Mouse (Mus musculus): ENCODE results near the gene Rprd1b. TPM values are rescaled to one million over a fixed set of nuclear protein-coding genes. Genes with fewer than 3 reads are reported as not detected.

The Rprd1b gene
- polyA plus RNA-seq, 1 experiment, result 5.5 TPM

DNA sequence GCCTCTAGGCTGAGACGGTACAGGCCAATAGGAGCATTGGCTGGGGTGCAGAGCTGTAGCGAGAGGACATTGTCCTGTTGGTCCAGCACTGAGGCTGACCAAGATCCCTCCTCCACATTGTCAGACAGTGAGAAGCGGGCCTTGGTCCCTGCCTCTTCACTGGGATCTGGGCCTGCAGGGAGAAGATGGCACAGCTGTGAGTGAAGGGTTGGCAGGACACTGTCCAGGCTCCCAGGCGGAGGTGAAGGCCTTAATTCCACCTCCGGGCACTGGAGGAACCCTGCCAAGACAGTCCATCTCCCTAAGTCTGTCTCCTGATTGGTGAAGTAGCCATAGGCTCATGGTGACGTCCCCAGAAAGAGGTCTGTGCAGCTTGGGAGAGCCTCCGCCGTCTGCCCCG is 110.5 kb downstream of the Rprd1b start:
- Histone ChIP-seq H3K36me3 (replicated peaks; ENCODE audit: low read length) (peaks cover 4% of the 10 kb centered on the region), H3K4me3 (replicated peaks) (no peak overlapping the region), H3K9me3 (no peaks in the 10 kb centered on the region), H3K4me1 (peaks cover 71% of the 10 kb centered on the region), H3K27me3 (replicated peaks) (peaks cover 92% of the 10 kb centered on the region)
- TF ChIP-seq GATA1 (IDR thresholded peaks at IDR 0.05; ENCODE audit: borderline replicate concordance, low read length), result no peak
- no peak for TF ChIP-seq FLI1 (IDR thresholded peaks at IDR 0.05; ENCODE audit: low read length)

GRCm38 (mm10) chr2:158139628-158140027 is 111.3 kb downstream of the Rprd1b start:
- Histone ChIP-seq H3K4me1 (peaks cover 73% of the 10 kb centered on the region), H3K9me3 (no peaks in the 10 kb centered on the region), H3K27me3 (replicated peaks) (peaks cover 94% of the 10 kb centered on the region), H3K36me3 (replicated peaks; ENCODE audit: low read length) (peaks cover 4% of the 10 kb centered on the region), H3K4me3 (replicated peaks) (no peak overlapping the region)
- no peak for TF ChIP-seq FLI1 (IDR thresholded peaks at IDR 0.05; ENCODE audit: low read length)
- TF ChIP-seq GATA1 (IDR thresholded peaks at IDR 0.05; ENCODE audit: borderline replicate concordance, low read length), result no peak

- Histone ChIP-seq H3K4me3 (replicated peaks) (no peak overlapping the region), H3K36me3 (replicated peaks; ENCODE audit: low read length) (peaks cover 4% of the 10 kb centered on the region)
These were observed 112.4 kb downstream of the Rprd1b start for GRCm38 (mm10) chr2:158140664-158141063.

GRCm38 (mm10) chr2:158141271-158141670 is 113.0 kb downstream of the Rprd1b start:
- H3K9me3 ChIP-seq, result no peaks in the 10 kb centered on the region
- peaks cover 80% of the 10 kb centered on the region for H3K4me1 ChIP-seq
- TF ChIP-seq GATA1 (IDR thresholded peaks at IDR 0.05; ENCODE audit: borderline replicate concordance, low read length) (no peak), FLI1 (IDR thresholded peaks at IDR 0.05; ENCODE audit: low read length) (no peak)
- peaks cover 94% of the 10 kb centered on the region for H3K27me3 ChIP-seq (replicated peaks)
- peak overlapping the region; percentile 85 for H3K4me3 ChIP-seq (replicated peaks)
- H3K36me3 ChIP-seq (replicated peaks; ENCODE audit: low read length), result peaks cover 4% of the 10 kb centered on the region

More at GRCm38 (mm10) chr2:158140664-158141063, 112.4 kb downstream of the Rprd1b start:
- H3K27me3 ChIP-seq (replicated peaks), result peaks cover 94% of the 10 kb centered on the region
- TF ChIP-seq GATA1 (IDR thresholded peaks at IDR 0.05; ENCODE audit: borderline replicate concordance, low read length), result no peak
- no peak for TF ChIP-seq FLI1 (IDR thresholded peaks at IDR 0.05; ENCODE audit: low read length)
- H3K4me1 ChIP-seq, result peaks cover 80% of the 10 kb centered on the region
- H3K9me3 ChIP-seq, result no peaks in the 10 kb centered on the region

DNA sequence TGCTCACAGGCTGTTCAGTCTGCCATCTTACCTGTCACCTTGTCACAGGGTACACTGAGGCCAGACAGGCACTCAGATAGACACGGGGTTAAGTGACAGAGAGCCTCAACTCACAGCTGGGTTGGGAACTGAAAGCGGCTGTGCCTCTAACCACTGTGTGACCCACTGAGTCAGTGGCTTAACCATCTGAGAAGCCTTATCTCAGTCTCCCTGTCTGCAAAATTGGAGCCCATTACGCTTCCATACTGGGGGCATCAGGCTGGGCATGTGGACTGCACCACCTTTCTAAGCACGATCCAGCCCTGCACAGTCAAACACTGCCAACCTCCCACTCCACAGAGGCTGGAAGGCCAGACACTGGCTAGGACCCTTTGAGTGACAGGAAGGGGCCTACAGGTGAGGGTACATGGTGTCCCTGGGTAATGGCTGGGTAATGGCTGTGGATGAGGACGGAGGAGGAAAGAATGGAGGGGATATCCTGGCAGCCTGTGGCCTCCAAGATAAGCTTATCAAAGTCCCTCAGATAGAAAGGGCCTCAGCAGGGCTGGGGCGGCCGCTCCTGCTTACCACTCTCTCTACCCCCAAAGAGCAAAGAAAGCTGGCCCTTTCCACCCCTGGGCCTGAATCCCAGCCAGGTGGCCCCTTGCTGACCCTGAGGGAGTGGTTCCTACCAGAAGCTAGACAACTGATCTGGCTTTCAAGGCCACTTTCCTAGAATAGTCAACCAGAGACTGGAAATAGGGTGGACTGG is 113.6 kb downstream of the Rprd1b start:
- H3K4me3 ChIP-seq (replicated peaks), result peak overlapping the region; percentile 85
- H3K9me3 ChIP-seq, result no peaks in the 10 kb centered on the region
- peaks cover 81% of the 10 kb centered on the region for H3K4me1 ChIP-seq
- no peak for TF ChIP-seq GATA1 (IDR thresholded peaks at IDR 0.05; ENCODE audit: borderline replicate concordance, low read length)
- TF ChIP-seq FLI1 (IDR thresholded peaks at IDR 0.05; ENCODE audit: low read length), result no peak
- H3K36me3 ChIP-seq (replicated peaks; ENCODE audit: low read length), result peaks cover 4% of the 10 kb centered on the region
- H3K27me3 ChIP-seq (replicated peaks), result peaks cover 95% of the 10 kb centered on the region

GRCm38 (mm10) chr2:158142981-158143380 is 114.7 kb downstream of the Rprd1b start:
- Histone ChIP-seq H3K36me3 (replicated peaks; ENCODE audit: low read length) (peaks cover 4% of the 10 kb centered on the region), H3K9me3 (no peaks in the 10 kb centered on the region), H3K4me3 (replicated peaks) (no peak overlapping the region), H3K27me3 (replicated peaks) (peaks cover 98% of the 10 kb centered on the region), H3K4me1 (peaks cover 85% of the 10 kb centered on the region)
- TF ChIP-seq FLI1 (IDR thresholded peaks at IDR 0.05; ENCODE audit: low read length), result no peak
- TF ChIP-seq GATA1 (IDR thresholded peaks at IDR 0.05; ENCODE audit: borderline replicate concordance, low read length), result no peak

DNA sequence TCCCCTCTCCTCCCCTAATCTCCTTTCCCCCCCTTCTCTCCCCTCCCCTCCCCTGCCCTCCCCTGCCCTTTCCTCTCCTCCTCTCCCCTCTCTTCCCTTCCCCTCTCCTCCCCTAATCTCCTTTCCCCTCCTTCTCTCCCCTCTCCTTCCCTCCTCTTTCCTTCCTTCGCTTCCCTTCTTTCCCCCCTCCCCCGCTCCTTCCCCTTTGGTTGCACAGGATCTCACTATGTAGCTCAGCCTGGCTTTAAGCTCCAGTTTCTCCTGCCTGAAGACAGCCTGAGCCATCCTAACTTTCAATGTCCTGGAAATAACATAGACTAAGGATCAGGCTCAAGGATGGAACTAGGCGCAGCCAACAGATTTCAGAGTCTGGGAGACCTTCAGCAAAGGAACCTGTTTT is 115.5 kb downstream of the Rprd1b start:
- Histone ChIP-seq H3K9me3 (no peaks in the 10 kb centered on the region), H3K4me3 (replicated peaks) (no peak overlapping the region), H3K27me3 (replicated peaks) (peaks cover 94% of the 10 kb centered on the region), H3K4me1 (peaks cover 86% of the 10 kb centered on the region), H3K36me3 (replicated peaks; ENCODE audit: low read length) (peaks cover 1% of the 10 kb centered on the region)
- TF ChIP-seq GATA1 (IDR thresholded peaks at IDR 0.05; ENCODE audit: borderline replicate concordance, low read length), result no peak
- TF ChIP-seq FLI1 (IDR thresholded peaks at IDR 0.05; ENCODE audit: low read length), result no peak

- Histone ChIP-seq H3K36me3 (replicated peaks; ENCODE audit: low read length) (no peaks in the 10 kb centered on the region), H3K27me3 (replicated peaks) (peaks cover 94% of the 10 kb centered on the region), H3K4me1 (peaks cover 82% of the 10 kb centered on the region), H3K4me3 (replicated peaks) (no peak overlapping the region), H3K9me3 (no peaks in the 10 kb centered on the region)
- TF ChIP-seq FLI1 (IDR thresholded peaks at IDR 0.05; ENCODE audit: low read length), result no peak
- TF ChIP-seq GATA1 (IDR thresholded peaks at IDR 0.05; ENCODE audit: borderline replicate concordance, low read length), result no peak
These were observed 116.0 kb downstream of the Rprd1b start for GRCm38 (mm10) chr2:158144263-158144662.

GRCm38 (mm10) chr2:158144750-158145527 is 116.6 kb downstream of the Rprd1b start:
- H3K4me3 ChIP-seq (replicated peaks), result peak overlapping the region; percentile 57
- H3K4me1 ChIP-seq, result peaks cover 75% of the 10 kb centered on the region
- peaks cover 2% of the 10 kb centered on the region for H3K9me3 ChIP-seq
- TF ChIP-seq GATA1 (IDR thresholded peaks at IDR 0.05; ENCODE audit: borderline replicate concordance, low read length) (no peak), FLI1 (IDR thresholded peaks at IDR 0.05; ENCODE audit: low read length) (no peak)
- H3K36me3 ChIP-seq (replicated peaks; ENCODE audit: low read length), result no peaks in the 10 kb centered on the region
- H3K27me3 ChIP-seq (replicated peaks), result peaks cover 94% of the 10 kb centered on the region
